Mouse (Mus musculus) embryo, embryonic 9.5 days (tissue): ENCODE results near the gene 1700028K03Rik.

ENCODE experiments used
- DNase-seq: peaks from one replicate; pipeline ENCODE4 v3.0.0-alpha.2; 2017; ENCODE audit errors: extremely low spot score

1700028K03Rik gene

DNA sequence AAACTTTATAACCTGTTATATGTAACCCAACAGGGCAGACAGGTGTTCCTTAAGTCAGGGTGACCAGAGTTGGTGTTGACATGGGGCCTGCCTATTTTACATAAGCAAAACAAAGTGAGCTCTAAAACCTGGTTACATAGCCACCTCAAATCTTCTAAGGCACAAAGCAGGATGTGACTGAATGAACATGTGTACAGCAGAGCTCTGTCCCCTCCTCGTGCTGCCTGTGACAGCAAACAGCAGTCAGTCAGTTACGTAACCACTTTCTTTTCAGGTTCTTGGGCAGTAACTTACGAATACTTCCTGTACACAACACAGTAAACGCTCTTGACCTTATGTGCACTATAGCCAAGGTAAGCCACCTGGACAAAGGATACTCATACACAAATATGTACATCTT is 11.4 kb downstream of the 1700028K03Rik start:
- no peak for DNase-seq

DNA sequence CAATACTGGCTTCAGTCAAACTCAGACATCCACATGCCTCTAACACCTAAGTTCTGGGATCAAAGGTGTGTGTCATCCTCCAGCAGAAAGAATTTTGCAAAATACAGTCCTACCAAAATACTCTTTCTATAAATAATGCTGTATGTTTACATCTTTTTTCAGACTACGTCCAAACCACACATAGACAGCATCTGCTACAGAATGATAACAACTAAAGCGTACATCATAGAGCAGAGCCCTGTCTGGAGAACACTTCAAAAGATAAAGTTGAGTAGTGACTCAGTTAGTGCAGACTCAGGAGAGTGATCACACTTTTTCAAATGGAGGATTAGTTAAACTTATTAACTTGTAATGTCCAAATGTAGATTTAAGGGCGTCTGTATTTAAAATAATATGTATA is 13.4 kb downstream of the 1700028K03Rik start:
- no peak for DNase-seq

DNA sequence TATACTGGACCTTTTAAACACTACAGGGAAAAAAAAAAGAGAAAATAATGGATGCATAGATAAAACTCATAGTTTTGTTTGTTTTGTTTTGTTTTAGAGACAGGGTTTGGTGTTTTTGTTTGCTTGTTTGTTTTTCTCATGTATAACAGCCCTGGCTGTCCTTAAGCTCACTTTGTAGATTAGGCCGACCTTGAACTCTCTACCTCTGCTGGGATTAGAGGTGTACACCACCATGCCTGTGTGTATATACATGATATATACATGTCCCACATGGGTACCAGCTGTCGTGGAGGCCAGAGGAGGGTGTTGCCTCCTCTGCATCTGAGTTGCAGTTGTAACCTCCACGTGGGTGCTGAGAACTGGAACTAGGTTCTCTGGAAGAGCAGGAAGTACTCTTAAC is 13.9 kb downstream of the 1700028K03Rik start:
- no peak for DNase-seq

DNA sequence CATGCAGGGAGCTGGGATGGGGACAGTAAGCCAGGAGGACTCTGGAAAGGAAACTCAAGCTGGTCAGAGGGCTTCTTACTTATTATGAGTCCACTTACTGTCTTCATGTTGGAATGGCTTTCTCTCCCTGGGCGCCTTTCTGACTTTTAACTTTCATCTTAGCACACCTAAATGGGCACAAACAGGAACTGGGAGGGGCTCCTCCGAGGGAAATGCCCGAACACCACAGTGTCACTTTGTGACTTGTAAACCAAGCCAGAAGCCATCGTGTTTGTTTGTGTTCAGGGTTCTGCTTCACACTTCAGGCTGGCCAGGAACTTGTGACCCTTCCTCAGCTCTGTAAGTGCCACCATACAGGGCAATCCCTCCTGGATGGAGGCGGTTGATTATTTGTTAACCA is 19.8 kb downstream of the 1700028K03Rik start:
- DNase-seq = no peak

DNA sequence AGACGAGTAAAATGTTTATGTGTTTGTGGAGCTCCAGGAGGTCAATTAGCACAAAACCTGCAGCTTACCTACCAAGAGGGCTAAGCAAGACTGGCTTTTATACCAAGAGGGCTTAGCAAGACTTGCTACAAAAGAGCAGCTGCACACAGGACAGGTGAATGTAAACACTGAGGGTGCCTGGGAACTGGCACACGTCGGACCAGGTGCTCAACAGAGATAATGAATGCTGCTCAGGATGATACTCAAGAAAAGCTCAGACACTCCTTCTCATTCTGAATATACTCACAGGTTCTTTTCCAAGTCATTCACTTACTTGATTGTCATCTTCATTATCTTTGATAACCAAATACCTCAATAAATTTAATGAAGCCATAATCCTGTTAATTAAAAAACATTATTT is 22.5 kb downstream of the 1700028K03Rik start:
- DNase-seq = no peak

DNA sequence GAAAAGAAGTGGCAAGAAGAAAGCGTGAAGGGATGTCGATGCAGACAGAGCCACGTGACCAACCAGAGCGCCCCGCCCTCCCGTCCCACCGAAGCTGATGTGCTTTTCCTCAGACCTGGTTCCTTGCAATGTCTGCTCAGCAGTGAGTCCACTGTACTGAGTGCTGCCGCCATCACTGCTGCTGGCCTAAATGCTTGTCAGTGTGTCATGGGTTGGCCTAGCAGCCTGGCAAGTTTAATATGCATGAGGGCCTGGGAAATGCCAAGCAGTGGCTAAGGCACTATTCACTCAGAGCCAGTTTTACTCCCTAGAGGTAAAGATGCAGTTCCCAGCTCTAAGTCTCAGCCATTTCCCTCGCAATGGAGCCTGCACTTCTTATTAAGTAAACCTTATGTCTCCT is 34.6 kb downstream of the 1700028K03Rik start:
- no peak for DNase-seq

DNA sequence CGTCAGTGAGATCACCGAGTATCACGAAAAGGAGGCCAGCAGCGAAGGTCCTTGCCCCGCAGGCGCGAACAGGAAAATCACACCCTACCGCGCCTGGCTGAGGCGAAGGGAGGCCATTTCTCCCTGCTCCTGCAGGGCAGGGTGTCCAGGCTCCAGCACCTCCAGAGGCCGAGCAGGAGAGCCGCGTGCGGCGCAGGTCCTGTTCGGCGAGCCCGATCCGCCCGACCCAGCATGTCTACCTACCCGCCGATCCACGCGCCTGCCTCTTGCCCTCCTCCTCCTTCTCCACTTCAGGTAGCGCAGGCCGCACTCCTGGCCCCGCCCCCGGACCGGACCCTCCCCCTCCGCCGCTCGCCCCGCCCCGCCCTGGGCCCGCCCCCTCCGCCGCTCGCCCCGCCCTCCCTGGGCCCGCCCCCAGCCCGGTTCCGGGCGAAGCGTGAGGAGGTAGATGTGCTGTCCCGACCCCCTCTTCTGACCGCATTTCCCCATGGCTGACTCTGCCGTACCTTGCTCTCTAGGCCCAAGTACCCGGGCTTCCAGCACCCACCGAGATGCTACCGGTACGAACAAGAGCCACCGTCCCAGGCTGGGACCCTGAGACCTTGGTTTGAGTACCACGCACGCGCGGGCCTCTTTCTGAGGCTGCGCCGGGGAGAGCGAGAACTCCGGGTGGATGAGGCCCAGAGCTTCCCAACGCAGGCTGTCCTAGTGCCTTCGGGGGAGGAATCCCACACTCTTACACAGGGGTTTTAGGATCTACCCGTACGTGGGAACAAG is 63.0 kb downstream of the 1700028K03Rik start, which contains the start of the genes Rpap2 and Glmn:
Gene Rpap2 (plus strand): TSS at position 73 of the 777 bp plus-strand sequence.
Gene Glmn (minus strand): TSS at position 588 of the 777 bp plus-strand sequence.
- peak; percentile 95 for DNase-seq

DNA sequence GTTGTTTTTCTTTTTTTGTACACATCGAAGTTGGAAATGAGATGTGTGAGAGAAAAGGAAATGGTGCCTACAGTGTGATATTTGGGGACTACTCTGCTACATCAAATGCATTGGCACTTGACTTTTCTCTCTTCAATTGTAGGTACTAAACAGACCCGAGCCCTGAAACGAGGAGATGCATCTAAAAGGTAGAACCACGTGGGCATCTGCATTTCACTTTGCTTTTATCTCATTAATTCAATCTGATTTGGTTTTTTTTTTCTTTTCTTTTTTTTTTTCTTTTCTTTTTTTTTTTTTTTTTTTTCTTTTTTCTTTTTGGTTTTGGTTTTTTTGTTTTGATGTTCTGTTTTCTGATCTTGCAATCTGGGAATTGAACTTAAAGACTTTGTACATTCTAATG is 63.9 kb downstream of the 1700028K03Rik start:
- DNase-seq = no peak
